Mouse (Mus musculus) lung, adult 2 months (tissue): ENCODE results near the gene Ganab.

Source experiments
- CTCF ChIP-seq: fragments of 200-500 bp; IDR thresholded peaks from 2 replicates; pipeline ENCODE4 v1.5.1; 2011; ENCODE audit warnings: mild to moderate bottlenecking, low read length, control low read depth; ENCODE audit not compliant: insufficient read depth
- POLR2A ChIP-seq: fragments of 200-500 bp; IDR thresholded peaks from 2 replicates; pipeline ENCODE4 v1.6.1; 2011; ENCODE audit warnings: low read depth, mild to moderate bottlenecking, control low read depth, low read length, borderline replicate concordance; ENCODE audit errors: extremely low read depth

GRCm38 (mm10) chr19:8936736-8937135, 38.9 kb downstream of the Ganab start:
- TF ChIP-seq CTCF (no peak), POLR2A (no peak)
